Mouse (Mus musculus): ENCODE data around the gene Ms4a10.

The Ms4a10 gene

DNA sequence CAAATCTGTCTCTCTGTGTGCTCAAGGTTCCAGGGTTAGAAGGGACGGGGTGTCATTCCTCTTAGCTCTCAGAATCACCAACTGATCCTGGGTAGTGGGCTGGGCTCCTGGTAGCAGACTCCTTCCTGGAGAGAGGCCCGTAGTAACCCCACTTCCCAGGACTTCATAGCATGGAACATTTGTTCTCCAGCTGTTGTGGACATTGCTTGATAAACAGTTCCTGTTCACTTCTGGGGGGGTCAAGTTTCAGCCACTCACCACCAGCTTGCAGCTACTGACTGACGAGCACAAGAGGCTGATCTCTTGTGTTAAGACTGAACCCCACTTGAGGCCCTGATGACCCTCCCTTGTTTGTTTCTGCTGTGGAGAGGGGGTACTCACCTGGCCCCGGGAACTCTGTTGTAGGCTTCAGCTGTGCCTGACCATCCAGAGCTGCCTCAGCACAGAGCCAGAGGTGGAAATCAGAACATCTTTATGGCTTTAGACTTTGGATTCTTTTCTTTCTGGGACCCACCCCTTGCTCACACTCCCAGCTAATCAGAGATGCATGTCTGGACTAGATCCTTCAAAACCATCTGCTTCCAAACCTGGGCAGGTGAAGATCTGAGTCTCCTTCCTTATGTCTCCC lies at the start of gene Ms4a10:
TSS of gene Ms4a10 (minus strand) at position 433 of the 628 bp plus-strand sequence.
- no peak for DNase-seq (ENCODE audit: low read depth, low spot score)

DNA sequence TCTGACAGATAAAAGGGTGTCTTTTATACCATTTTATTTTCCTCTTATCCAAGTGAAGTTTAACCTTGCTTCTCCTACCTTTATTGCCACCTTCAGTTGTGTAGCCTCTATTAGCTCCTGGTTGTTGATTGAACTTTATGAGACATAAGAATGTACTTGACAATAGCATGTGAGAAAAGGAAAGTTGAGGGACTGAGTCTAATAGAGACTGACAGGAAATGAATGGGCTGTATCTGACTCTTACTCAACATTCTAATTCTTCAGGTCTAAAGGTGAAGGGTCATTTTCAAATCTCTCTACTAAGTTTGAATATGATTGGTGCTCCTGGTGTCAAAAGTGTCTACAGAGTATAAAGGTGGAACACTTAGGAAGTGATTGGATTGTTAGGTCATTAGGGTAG lies 47.9 kb upstream of the Ms4a10 start:
- no peak for DNase-seq (ENCODE audit: low read depth, low spot score)

DNA sequence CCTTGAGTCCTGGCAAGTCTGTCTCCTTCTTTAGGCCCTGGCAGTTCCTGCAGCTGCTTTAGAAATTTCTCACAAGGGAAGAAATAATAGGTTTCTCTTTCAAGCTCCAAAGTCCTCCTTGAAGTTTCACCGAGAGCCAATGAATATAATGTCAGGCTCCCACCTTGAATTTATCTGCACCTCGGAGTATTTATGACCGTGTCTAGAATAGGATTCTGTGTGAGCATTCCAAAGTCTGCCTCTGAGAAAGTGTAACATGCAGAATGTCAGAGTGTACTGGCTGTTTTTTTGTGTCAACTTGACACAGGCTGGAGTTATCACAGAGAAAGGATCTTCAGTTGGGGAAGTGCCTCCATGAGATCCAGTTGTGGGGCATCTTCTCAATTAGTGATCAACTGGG lies 43.4 kb upstream of the Ms4a10 start, which contains the start of gene Ms4a18:
TSS of gene Ms4a18 (minus strand) at position 141 of the 400 bp plus-strand sequence.
- DNase-seq (ENCODE audit: low read depth, low spot score): no peak

DNA sequence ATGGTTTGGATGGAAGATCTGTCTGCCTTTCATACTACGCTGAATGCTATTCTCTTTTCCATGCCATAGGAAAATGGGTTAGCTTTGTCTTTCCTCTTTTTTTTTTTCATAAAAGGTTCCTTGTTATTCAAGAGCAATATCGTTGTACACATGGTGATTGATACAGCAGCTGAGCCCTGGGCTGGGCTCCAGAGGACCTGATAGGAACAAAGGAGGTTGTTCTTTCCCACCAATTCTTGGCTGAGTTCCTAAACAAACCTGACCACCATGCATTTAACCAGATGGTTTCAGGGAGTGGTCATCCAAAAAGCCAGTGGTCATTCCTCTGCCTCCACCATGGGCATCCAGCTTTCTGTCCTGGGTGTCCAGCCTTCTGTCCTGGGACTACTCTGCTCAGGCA lies 42.8 kb upstream of the Ms4a10 start:
- DNase-seq (ENCODE audit: low read depth, low spot score): no peak

DNA sequence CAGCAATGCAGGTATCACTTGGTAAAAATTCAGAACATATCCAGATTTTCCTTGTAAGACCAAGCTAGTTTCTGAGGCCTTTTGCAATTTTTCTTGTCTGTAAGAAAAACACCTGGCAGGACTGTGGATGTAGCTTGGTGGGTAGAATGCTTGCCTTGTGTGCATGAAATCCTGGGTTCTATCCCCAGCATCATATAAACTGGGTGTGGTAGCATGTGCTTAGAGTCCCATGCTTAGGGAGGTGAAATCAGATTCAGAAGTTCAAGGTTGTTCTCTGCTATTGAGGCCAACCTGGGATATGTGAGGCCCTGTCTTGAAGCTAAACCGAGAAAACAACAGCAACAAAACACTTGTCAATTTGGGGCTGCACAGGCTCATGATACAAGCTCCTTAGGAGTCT lies 41.5 kb upstream of the Ms4a10 start:
- DNase-seq (ENCODE audit: low read depth, low spot score): no peak

DNA sequence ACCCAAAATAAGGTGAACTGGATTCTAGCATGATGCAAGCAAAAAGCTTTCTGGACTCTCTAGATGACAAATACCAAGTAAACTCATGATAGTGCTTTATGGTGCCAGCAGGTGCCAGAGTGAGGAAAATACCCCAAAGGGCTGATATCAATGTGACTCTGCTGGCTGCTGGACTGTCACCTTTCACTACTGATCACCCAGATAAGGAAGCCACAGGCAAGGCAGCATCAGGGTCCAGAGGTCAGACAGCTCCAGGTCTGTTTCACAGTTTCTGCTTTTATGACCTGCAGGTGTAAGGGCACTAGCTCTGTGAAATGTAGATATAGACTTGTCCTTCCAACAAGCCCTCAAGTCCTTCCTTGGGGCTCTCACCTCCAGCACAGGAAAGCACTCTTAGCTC lies 41.0 kb upstream of the Ms4a10 start:
- no peak for DNase-seq (ENCODE audit: low read depth, low spot score)

DNA sequence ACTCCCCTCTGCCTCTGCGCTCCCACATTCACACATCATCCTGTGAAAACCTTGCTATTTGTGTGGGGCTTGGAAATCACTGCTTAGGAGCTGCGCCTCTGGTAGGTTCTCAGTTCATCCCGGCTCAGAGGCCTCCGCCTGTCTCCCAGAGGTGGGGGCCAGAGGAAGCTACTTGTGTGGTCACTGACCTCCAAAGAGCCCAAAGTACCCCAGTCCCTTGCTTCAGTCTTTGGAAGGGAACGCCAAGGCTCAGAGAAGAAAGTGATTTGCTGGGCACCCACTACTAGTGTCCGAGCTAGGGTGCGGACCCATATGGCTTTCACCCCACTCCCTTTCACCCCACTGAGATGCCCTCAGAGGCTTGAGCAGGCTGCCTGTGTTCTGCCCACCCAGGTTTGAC lies 18.7 kb upstream of the Ms4a10 start, which contains the start of gene Ms4a15:
TSS of gene Ms4a15 (minus strand) at position 101 of the 400 bp plus-strand sequence.
- DNase-seq (ENCODE audit: low read depth, low spot score): no peak

DNA sequence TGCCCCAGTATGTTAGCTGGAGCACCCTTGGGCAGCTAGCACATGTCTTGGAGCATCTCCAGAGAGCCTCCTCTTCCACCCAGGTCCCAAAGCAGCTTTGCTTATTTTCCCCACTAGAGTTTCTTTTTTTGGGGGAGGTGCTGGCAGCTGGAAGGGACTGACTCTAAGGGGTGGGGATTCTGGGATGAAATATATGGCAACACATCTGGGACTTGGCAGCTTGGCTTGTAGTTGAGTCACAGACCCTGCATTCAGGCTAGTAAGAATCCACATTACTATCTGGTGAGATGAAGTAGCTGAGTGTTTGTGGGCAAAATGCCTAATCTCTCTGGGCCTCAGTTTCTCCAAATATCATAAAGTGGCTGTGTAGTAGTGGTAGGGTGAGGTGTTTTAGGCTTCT lies 17.4 kb upstream of the Ms4a10 start:
- DNase-seq (ENCODE audit: low read depth, low spot score): no peak

DNA sequence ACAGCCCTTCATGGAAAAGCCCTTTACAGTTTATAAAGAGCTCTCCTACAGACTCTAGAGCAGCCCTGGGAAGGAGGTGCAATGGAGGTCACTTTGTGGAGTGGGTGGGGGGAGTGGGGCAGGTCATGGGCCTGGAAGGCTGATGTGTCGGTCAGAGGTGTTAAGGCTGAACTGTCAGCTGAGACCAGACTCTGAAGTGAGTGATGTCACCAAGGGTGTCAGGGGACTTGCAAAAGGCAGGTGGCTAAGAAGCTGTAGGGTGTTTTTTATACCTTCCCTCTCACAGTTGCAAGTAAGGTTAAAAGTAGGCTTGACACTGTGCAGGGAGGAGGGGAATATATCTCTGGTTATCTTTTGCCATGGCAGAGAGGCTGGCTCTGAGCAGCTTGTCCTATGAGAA lies 16.3 kb upstream of the Ms4a10 start:
- no peak for DNase-seq (ENCODE audit: low read depth, low spot score)

DNA sequence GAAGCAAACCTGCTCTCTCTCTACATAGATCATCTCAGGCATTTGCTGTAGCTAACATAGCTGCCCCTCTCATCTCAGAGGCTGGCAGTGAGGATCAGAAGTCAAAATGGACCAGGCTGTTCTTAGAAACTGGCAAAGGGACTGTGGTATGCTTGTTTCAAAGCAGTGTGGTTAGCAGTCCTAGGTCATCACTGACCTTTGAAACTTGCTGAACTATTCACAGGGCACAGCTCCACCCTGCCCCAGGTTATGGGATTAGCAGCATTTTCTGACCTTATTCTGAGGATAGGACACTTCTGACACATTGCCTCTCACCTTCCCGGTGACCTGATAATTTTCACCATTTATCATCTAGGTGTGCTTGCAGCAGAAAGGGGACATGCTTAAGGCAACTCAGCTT lies 14.1 kb upstream of the Ms4a10 start:
- DNase-seq (ENCODE audit: low read depth, low spot score): no peak

DNA sequence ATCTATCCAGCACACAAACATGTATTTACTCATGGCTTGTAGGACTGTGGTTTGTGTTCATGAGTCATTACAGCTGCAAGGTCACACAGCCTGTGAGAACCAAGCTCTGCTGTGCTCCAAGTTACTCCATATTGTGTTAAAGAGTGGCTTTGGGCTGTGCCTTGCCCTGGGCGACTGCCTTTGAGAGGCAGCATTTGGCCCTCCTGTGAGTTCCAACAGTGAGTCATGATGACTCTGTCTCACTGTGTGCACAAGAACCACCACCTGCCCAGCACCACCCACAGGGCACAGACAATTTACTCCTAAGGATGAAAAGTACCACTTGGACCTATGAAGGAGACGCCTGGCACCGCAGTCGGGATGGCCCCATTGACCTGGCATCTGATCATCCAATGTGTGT lies 11.4 kb upstream of the Ms4a10 start:
- DNase-seq (ENCODE audit: low read depth, low spot score): no peak

DNA sequence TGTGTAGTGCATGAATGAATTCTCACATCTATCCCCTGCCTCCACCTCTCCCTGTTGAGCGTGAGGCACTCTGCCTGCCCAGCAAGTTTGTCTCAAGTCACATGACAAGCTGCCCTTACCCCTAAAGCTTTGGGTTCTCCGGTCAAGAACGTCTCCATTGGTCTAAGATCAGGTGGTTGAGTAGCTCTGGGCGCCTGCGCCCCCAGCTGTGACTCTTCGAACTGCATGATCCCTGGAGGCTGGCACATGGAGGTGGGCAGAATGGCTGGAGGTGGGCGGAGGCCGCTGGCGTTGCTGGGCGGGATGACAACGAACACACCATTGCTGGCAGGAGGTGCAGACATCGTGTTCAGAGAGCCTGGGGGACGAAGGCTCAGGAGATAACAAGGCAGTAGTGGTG lies 10.1 kb upstream of the Ms4a10 start:
- no peak for DNase-seq (ENCODE audit: low read depth, low spot score)

DNA sequence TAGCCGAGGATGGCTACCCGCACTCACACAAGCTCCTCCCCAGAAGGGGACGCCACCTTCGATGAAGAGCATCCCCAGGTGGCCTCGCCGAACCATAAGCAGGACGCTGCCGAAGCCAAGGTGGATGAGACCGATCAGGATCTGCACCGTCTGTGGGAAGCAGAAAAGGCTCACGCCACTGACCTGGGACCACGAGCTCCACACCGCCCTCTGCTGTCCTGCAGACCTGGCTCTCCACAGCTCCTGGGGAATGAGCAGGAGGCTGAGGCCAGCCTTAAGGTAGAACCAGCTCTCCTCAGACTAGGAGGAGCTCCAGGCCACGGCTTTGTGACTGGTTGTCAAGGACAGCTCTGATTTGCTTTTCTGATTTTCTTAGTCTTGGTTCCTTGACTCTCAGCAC lies 8.7 kb upstream of the Ms4a10 start:
- peak; percentile 47 for DNase-seq (ENCODE audit: low read depth, low spot score)

DNA sequence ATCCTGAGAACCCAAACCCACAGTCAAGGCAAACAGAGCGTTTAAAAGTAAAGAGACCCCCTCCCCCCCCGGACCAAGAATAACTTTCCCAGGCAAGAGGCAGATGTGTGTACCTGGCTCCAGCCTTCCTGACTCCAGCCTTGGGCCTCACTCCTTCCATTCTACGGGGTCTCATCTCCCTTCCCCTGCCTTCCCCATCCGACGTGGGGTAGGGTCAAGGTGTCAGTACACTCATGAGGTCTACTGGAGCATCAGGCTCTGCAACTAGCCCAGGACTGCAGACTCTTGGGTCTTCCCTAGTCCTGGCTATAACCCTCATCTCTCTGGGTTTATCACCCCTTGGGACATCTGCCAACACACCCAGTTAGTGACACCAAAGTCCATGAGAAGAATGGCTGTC lies 5.7 kb upstream of the Ms4a10 start:
- no peak for DNase-seq (ENCODE audit: low read depth, low spot score)

DNA sequence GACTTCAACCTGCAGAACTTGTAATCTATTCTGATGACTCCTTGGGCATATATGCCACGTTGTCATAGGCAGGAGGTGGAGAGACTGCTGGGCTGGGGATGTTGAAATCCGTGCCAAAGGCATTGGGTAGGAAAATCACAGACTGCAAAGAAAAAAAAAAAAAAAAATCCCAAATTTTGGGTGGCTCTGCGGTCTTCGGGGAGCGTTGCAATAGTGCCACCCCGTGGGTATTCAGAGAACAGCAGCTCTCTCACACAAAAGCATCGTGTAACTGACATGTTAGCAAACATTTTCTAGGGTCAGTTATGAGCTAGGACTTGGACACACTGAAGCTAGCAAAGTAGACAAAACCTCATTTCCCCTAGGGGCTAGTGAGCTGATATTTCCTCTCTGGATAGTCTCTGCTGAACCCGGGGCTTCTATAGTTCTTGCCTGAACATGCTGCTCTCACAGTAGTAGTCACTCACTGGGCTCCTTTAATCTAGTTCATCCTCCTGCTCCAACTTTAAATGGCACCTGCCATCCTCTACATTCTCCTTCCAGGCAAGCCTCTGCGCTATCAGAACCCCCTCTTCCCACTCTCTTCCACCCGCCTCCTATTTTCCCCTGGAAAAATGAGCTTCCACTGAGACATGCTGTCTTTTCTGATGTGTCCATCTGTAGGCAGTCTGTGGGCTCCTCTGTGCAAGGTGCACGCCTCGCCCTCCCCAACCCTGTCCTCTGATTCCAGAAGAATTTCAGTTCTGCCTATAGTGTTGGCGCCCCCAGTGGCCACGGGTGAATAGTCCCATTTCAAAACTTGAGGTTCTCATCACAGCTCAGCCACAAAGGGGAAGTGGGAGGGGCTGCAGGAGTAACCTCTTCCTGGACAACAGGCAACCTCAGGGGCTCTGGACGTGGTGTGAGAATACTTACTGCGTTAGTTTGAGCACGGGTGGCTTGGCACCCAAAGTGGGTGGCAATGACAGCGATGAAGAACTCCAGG lies 5.0 kb upstream of the Ms4a10 start:
- DNase-seq (ENCODE audit: low read depth, low spot score): peak; percentile 67

DNA sequence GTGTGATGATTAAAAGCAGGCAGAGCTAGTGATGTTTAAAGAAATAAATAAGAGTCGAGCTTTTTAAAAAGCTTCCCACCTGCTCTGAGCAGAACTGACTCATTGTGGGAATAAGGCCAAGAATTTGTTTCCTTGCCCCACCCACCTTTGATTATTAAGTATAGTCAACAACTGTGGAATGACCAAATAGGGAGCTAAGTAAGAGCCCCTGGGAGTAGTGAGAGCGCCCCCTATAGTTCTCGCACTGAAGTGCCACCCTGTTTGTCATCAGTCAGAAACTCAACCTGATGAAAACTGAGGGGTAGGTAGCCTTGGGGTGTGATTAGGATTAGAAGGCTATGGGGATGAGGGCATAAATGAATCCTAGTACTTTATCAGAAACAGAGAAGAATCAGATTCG lies 1.8 kb upstream of the Ms4a10 start:
- DNase-seq (ENCODE audit: low read depth, low spot score): no peak

DNA sequence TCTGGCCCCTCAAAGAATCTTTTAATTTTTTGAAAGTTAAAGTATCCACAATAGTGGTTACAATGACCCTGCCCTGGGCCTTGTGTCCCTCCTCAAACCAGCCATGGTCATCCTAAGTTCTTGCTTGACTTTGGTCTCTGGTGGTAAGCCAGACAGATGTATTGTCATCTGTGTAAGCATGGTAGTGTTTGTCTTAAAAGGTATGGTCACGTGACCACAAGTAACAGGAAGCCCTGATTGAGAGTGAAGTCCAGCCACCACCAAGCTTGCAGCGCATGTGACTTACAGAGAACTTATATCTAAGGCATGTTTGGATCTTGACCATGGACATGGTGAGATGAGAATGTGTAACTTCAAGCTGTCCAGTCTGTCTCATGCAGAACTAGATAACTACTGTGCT lies 717 bp upstream of the Ms4a10 start:
- DNase-seq (ENCODE audit: low read depth, low spot score): no peak

DNA sequence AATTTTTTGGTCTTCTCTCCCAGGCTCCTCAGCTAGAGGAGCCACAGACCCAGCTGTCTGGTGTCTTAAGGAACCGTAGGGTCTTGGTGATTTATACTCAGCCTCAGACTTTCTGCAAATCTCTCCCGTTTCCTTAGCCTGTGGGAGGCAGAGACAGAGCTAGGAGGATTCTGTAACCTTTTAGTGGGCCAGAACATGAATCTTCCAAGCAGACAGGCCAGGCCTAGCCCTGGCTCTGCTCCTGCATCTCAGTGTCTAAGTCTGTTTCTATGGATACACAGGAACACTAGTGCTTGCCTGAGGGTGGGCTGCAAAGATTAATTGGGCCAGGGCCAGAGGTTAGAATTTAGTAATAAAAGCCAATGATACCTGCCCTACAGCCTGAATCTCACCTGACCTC lies 1.3 kb downstream of the Ms4a10 start:
- DNase-seq (ENCODE audit: low read depth, low spot score): no peak

DNA sequence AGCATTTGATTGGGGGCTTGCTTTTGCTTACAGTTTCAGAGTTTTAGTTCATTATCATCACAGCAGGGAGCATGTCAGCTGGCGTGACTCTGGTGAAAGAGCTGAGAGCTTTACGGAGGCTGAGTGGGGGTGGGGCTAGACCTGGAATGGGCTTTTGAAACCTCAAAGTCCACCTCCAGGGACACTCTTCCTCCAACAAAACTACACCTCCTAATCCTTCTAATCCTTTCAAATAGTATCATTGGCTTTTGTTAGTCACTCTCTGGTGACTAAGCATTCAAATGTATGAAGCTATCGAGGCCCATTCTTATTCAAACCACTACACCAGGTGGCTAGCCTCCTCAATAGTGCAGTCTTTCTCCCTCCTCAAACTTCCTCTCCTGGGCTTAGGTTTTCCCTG lies 1.8 kb downstream of the Ms4a10 start:
- peak; percentile 74 for DNase-seq (ENCODE audit: low read depth, low spot score)

DNA sequence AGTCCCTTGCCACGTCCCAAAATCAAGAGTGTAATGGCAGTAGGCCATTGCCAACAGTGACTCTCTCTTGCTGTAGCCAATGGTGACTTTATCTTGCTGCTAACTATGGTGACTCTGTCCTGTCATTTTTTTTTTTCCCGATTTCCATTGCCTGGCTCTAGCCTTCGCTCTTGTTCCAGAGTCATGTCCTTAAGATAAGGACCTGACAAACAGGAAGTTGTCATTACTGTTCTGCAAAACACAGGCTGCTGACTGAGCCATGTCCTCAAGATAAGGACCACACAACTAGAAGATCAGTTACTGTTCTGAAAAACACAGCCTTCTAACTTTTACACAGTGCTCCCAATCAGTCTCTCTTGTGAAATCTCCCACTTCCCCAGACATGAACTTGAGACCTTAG lies 4.0 kb downstream of the Ms4a10 start:
- no peak for DNase-seq (ENCODE audit: low read depth, low spot score)

DNA sequence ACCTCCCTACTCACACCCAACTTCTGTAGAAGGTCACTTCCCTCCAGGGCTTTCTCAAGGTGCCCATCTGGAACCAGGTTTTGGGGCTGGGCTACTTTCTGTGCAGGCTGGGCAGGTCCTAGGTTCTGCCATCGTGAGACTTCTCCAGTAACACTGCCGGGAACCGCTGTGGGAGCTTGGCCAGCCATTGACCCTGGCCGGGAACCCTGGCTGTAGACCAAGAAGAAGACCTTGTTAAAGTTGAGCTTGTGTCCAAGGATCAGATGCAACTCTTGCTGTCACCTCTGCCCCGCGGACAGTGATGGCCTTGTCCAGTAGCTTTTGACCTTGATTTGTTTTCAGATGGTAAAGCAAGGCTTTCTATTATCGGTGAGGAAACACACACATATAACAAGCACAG lies 5.9 kb downstream of the Ms4a10 start:
- DNase-seq (ENCODE audit: low read depth, low spot score): no peak

DNA sequence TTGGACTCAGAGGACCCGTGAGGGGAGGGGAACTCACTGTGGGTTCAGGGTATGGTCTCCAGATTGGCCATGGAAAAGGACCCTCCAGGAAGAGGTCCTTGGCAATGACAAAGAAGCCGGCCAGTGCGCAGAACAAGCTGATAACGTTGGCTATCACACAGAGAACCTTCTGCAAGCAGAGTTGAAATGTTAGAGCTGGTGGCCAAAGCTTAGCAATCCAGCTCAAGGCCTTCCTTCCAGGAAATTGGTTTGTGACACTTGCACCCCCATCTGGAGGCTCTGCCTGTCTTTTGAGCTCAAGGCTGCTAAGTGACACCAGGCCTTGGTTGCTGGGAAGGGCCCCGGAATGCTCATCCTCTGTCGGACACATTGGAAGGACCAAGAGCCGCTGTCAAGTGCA lies 8.7 kb downstream of the Ms4a10 start:
- DNase-seq (ENCODE audit: low read depth, low spot score): no peak

DNA sequence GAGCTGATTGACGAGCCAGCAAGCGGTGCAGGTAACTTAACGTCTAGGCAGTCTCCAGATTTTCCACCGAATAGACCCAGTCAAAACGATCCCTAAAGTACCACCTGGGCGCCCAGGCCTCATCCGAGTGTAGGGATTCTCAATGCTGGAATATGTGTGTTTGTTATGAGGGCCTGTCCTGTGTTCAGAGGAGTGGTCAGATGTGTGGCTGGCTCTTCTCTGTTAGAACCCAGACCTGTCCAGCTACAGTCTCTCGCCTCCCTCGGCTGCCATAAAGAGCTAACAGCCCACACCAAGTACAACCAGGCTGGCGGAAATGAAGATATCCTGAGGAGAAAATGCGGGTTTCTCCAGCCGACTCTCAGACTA lies 14.5 kb downstream of the Ms4a10 start:
- no peak for DNase-seq (ENCODE audit: low read depth, low spot score)

Data from WW6 (cell line).